Mouse (Mus musculus): ENCODE measurements around the gene Ccl6.

DNA sequence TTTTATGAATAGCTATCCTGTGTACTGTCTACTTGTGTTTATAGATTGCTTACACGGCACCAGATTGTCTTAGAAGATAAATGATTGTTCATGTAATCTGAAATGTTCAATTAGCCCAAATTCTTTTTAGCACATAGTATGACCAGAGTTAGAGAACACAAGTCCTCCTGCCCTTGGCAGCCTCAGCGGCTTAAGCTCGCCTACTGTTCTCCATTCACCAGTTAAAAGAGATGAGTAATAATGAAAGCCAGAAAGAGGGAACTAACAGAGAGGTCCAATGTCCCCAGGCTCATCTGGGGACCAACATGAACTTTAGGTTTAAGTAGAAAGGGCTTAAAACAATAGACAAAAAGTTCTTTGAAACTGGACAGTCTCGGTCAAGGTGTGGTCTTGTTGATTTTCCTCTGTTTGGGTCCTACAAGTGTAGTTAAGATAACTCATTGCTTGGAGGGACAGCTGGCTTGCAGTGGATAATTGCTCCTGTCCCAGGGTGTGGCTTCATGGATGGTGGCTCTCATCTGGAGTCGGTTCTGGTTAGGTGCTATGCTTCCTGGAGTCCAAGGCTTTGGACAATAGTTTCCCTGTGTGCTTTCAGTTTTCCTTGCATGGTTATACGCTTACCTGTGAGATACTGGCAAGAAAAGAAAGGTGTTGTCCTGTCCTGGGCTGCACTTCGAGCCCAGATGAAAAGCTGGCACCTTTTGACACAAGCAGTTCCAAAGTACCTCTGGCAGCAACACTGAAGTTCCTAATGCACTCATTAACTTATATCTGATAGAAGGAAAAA, 3.0 kb upstream of the Ccl6 start:
- TF ChIP-seq CTCF (IDR thresholded peaks at IDR 0.05; ENCODE audit: low read depth) (no peak), EP300 (IDR thresholded peaks at IDR 0.05; ENCODE audit: low read depth) (no peak)

Data from heart, postnatal 0 days (tissue).